Mouse (Mus musculus): ENCODE data around the gene Olfr1022. TPM values are rescaled to one million over a fixed set of nuclear protein-coding genes. Genes with fewer than 3 reads are reported as not detected.

The Olfr1022 gene
- polyA plus RNA-seq (2012; rRNA removed) = not detected in 2 replicates
- not detected in 2 replicates for polyA plus RNA-seq (2014; fragmentation: Nextera tagmentation; extraction: Ambion mirVana)

- Histone ChIP-seq H3K4me1 (replicated peaks; ENCODE audit: control insufficient read depth in 2 of 2, insufficient read depth in 2 of 2, low read length in 1 of 2) (no peaks in the 10 kb centered on the region), H3K9me3 (ENCODE audit: control insufficient read depth, low read length) (no peaks in the 10 kb centered on the region), H3K4me3 (ENCODE audit: insufficient read depth in 1 of 2, low read depth in 2 of 2, low read length in 2 of 2) (no peak within 1 kb of the TSS), H3K27ac (no peak within 1 kb of the TSS), H3K27me3 (ENCODE audit: control insufficient read depth, insufficient read depth, low read length) (no peaks in the 10 kb centered on the region), H3K9ac (replicated peaks) (no peak within 1 kb of the TSS), H3K4me2 (ENCODE audit: low read depth) (no peak within 1 kb of the TSS), H3K36me3 (replicated peaks; ENCODE audit: control insufficient read depth, insufficient read depth, low read depth) (no peaks in the 10 kb centered on the region)
- no peak for DNase-seq (ENCODE audit: low read depth in 3 of 3, low spot score in 3 of 3)
- WGBS (ENCODE audit: insufficient replicate concordance) = 26% methylated on average over 2 of the region's 2 CpGs
- TF ChIP-seq CTCF (IDR thresholded peaks at IDR 0.05; ENCODE audit: low read depth) (no peak), EP300 (IDR thresholded peaks at IDR 0.05; ENCODE audit: low read depth) (no peak)
- no peak for ATAC-seq (ENCODE audit: insufficient read depth)
Observed at GRCm38 (mm10) chr2:85868294-85868693, at the start of gene Olfr1022. Olfr1022 (plus strand) TSS chr2:85868594.

GRCm38 (mm10) chr2:85845383-85845782 is 23.0 kb upstream of the Olfr1022 start, which contains the start of gene Olfr1019:
Olfr1019 (minus strand) TSS chr2:85845483.
- H3K27me3 ChIP-seq (ENCODE audit: control insufficient read depth, insufficient read depth, low read length) = no peaks in the 10 kb centered on the region
- TF ChIP-seq CTCF (IDR thresholded peaks at IDR 0.05; ENCODE audit: low read depth) (no peak), EP300 (IDR thresholded peaks at IDR 0.05; ENCODE audit: low read depth) (no peak)
- no peak within 1 kb of the TSS for H3K27ac ChIP-seq
- no peaks in the 10 kb centered on the region for H3K9me3 ChIP-seq (ENCODE audit: control insufficient read depth, low read length)
- H3K4me1 ChIP-seq (replicated peaks; ENCODE audit: control insufficient read depth in 2 of 2, insufficient read depth in 2 of 2, low read length in 1 of 2) = no peaks in the 10 kb centered on the region
- H3K36me3 ChIP-seq (replicated peaks; ENCODE audit: control insufficient read depth, insufficient read depth, low read depth) = no peaks in the 10 kb centered on the region
- no peak within 1 kb of the TSS for H3K9ac ChIP-seq (replicated peaks)
- no peak within 1 kb of the TSS for H3K4me2 ChIP-seq (ENCODE audit: low read depth)
- ATAC-seq (ENCODE audit: insufficient read depth) (no peak), DNase-seq (ENCODE audit: low read depth in 3 of 3, low spot score in 3 of 3) (no peak)
- H3K4me3 ChIP-seq (ENCODE audit: insufficient read depth in 1 of 2, low read depth in 2 of 2, low read length in 2 of 2) = no peak within 1 kb of the TSS

- Histone ChIP-seq H3K9ac (replicated peaks) (no peak within 1 kb of the TSS), H3K36me3 (replicated peaks; ENCODE audit: control insufficient read depth, insufficient read depth, low read depth) (no peaks in the 10 kb centered on the region), H3K4me1 (replicated peaks; ENCODE audit: control insufficient read depth in 2 of 2, insufficient read depth in 2 of 2, low read length in 1 of 2) (no peaks in the 10 kb centered on the region), H3K4me3 (ENCODE audit: insufficient read depth in 1 of 2, low read depth in 2 of 2, low read length in 2 of 2) (no peak within 1 kb of the TSS), H3K9me3 (ENCODE audit: control insufficient read depth, low read length) (no peaks in the 10 kb centered on the region), H3K27me3 (ENCODE audit: control insufficient read depth, insufficient read depth, low read length) (no peaks in the 10 kb centered on the region), H3K27ac (no peak within 1 kb of the TSS), H3K4me2 (ENCODE audit: low read depth) (no peak within 1 kb of the TSS)
- TF ChIP-seq CTCF (IDR thresholded peaks at IDR 0.05; ENCODE audit: low read depth) (no peak), EP300 (IDR thresholded peaks at IDR 0.05; ENCODE audit: low read depth) (no peak)
- ATAC-seq (ENCODE audit: insufficient read depth) = no peak
- no peak for DNase-seq (ENCODE audit: low read depth in 3 of 3, low spot score in 3 of 3)
- 63% methylated on average over 1 of the region's 1 CpGs for WGBS (ENCODE audit: insufficient replicate concordance)
Observed at GRCm38 (mm10) chr2:85846730-85847129, 21.7 kb upstream of the Olfr1022 start, which contains the start of gene Olfr1020. Olfr1020 (plus strand) TSS chr2:85847030.

- Histone ChIP-seq H3K4me1 (replicated peaks; ENCODE audit: control insufficient read depth in 2 of 2, insufficient read depth in 2 of 2, low read length in 1 of 2) (no peaks in the 10 kb centered on the region), H3K9ac (replicated peaks) (no peak within 1 kb of the TSS), H3K4me3 (ENCODE audit: insufficient read depth in 1 of 2, low read depth in 2 of 2, low read length in 2 of 2) (no peak within 1 kb of the TSS), H3K27me3 (ENCODE audit: control insufficient read depth, insufficient read depth, low read length) (no peaks in the 10 kb centered on the region), H3K4me2 (ENCODE audit: low read depth) (no peak within 1 kb of the TSS), H3K9me3 (ENCODE audit: control insufficient read depth, low read length) (no peaks in the 10 kb centered on the region), H3K27ac (no peak within 1 kb of the TSS), H3K36me3 (replicated peaks; ENCODE audit: control insufficient read depth, insufficient read depth, low read depth) (no peaks in the 10 kb centered on the region)
- TF ChIP-seq EP300 (IDR thresholded peaks at IDR 0.05; ENCODE audit: low read depth) (no peak), CTCF (IDR thresholded peaks at IDR 0.05; ENCODE audit: low read depth) (no peak)
- ATAC-seq (ENCODE audit: insufficient read depth) (no peak), DNase-seq (ENCODE audit: low read depth in 3 of 3, low spot score in 3 of 3) (no peak)
- WGBS (ENCODE audit: insufficient replicate concordance) = 46% methylated on average over 2 of the region's 2 CpGs
Observed at GRCm38 (mm10) chr2:85885340-85885739, 16.9 kb downstream of the Olfr1022 start, which contains the start of gene Olfr1023. Olfr1023 (plus strand) TSS chr2:85885640.

GRCm38 (mm10) chr2:85904952-85905351 is 36.6 kb downstream of the Olfr1022 start, which contains the start of gene Olfr1024:
Olfr1024 (minus strand) TSS chr2:85905052.
- ATAC-seq (ENCODE audit: insufficient read depth) (no peak), DNase-seq (ENCODE audit: low read depth in 3 of 3, low spot score in 3 of 3) (no peak)
- no peaks in the 10 kb centered on the region for H3K36me3 ChIP-seq (replicated peaks; ENCODE audit: control insufficient read depth, insufficient read depth, low read depth)
- no peak within 1 kb of the TSS for H3K27ac ChIP-seq
- WGBS (ENCODE audit: insufficient replicate concordance) = 68% methylated on average over 3 of the region's 3 CpGs
- no peaks in the 10 kb centered on the region for H3K4me1 ChIP-seq (replicated peaks; ENCODE audit: control insufficient read depth in 2 of 2, insufficient read depth in 2 of 2, low read length in 1 of 2)
- no peak within 1 kb of the TSS for H3K9ac ChIP-seq (replicated peaks)
- H3K4me3 ChIP-seq (ENCODE audit: insufficient read depth in 1 of 2, low read depth in 2 of 2, low read length in 2 of 2) = no peak within 1 kb of the TSS
- no peaks in the 10 kb centered on the region for H3K27me3 ChIP-seq (ENCODE audit: control insufficient read depth, insufficient read depth, low read length)
- H3K4me2 ChIP-seq (ENCODE audit: low read depth) = no peak within 1 kb of the TSS
- no peaks in the 10 kb centered on the region for H3K9me3 ChIP-seq (ENCODE audit: control insufficient read depth, low read length)
- TF ChIP-seq CTCF (IDR thresholded peaks at IDR 0.05; ENCODE audit: low read depth) (no peak), EP300 (IDR thresholded peaks at IDR 0.05; ENCODE audit: low read depth) (no peak)

Measured in liver, embryonic 14.5 days (tissue).